Mouse (Mus musculus) G1E (cell line): ENCODE results near the gene Tufm.

Experiments
- CTCF ChIP-seq: IDR thresholded peaks from 2 replicates; pipeline ENCODE4 v1.5.1; 2012; ENCODE audit warnings: low read depth, low read length, inconsistent platforms, mixed read lengths
- GATA1 ChIP-seq: IDR thresholded peaks from 2 replicates; pipeline ENCODE4 v1.6.1; 2012; ENCODE audit warnings: borderline replicate concordance, low read length, inconsistent platforms, mixed read lengths

DNA sequence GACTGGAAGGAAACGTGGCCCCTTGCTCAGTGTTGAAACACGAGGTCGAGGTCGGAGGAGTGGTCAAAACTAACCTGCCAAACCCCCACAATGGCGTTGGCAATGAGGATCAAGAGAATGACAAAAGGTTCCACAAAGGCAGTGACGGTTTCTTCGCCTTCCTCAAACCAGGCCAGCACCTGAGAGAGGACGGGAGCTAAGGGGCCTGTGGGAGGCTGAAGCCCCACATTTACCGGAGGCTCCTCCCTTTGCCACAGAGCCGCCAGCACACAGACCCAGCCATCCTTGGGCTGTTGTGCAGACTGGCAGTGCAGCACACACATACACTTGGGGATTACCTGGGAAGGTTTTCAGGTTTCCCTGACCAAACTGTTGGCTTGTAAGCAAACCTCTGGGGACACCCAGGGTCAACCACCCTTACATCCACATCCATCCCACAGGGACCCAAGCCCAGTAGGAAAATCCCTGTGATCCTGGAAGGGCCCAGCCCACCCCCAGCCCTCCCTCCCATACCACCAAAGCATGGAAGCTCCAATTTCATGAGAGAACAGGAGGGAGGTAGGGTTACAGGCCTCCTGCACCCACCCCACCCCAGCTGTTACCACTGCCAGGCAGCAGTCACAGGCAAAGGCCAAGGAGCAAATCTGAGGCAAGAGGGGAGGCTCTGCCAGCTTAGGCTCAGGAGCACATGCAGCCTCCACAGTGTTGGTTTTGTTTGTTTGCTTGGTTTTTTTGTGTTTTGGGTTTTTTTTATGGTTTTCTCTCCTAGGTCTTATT lies 26.4 kb upstream of the Tufm start:
- TF ChIP-seq CTCF = no peak
- TF ChIP-seq GATA1 = no peak
